Mouse (Mus musculus) cerebellum, adult 2 months (tissue): Measurements from ENCODE around the gene Fbn1.

Experiments
- CTCF ChIP-seq: fragments of 200-500 bp; IDR thresholded peaks from 2 replicates; pipeline ENCODE4 v1.5.1; 2011; ENCODE audit warnings: low read depth, mild to moderate bottlenecking, control low read depth, low read length, moderate library complexity, borderline replicate concordance; ENCODE audit not compliant: insufficient read depth
- POLR2A ChIP-seq: fragments of 200-500 bp; IDR thresholded peaks from 2 replicates; pipeline ENCODE4 v1.6.1; 2011; ENCODE audit warnings: low read length, control low read depth, borderline replicate concordance; ENCODE audit not compliant: insufficient read depth

GRCm38 (mm10) chr2:125285777-125286176 lies 222.0 kb downstream of the Fbn1 start:
- no peak for TF ChIP-seq CTCF
- no peak for TF ChIP-seq POLR2A
